Comparison of ENCODE assay signal across 8 mouse cellular contexts in genomic region chr12:58213451-58214288, GRCm38 (mm10). TPM values are rescaled to one million over a fixed set of nuclear protein-coding genes. Genes with fewer than 3 reads are reported as not detected.
DNase-seq lines count a peak whose midpoint lies in the region; ATAC-seq and TF ChIP-seq lines count a peak whose summit lies in the region.

No protein-coding gene starts in this region.

- H3K27ac ChIP-seq in ES-Bruce4 (ENCODE audit: insufficient read depth, low read length), result no peak overlapping the region
- no peak overlapping the region for H3K27ac ChIP-seq in heart, embryonic 12.5 days (ENCODE audit: poor library complexity, severe bottlenecking)
- no peak overlapping the region for H3K27ac ChIP-seq in kidney, embryonic 14.5 days (ENCODE audit: low read depth, low read length)
- no peak overlapping the region for H3K27ac ChIP-seq in lung, embryonic 14.5 days (ENCODE audit: low read depth)

- peak; percentile 72 for ATAC-seq in heart, embryonic 12.5 days (ENCODE audit: insufficient number of reproducible peaks, low FRiP score)
- ATAC-seq in kidney, embryonic 14.5 days (ENCODE audit: low FRiP score, low TSS enrichment), result peak; percentile 84
- peak; percentile 83 for ATAC-seq in lung, embryonic 14.5 days (ENCODE audit: insufficient read depth)

- WGBS in heart, embryonic 12.5 days, result 1% methylated on average over 38 of the region's 40 CpGs
- WGBS in kidney, embryonic 14.5 days, result under 1% methylated on average over 38 of the region's 40 CpGs
- under 1% methylated on average over 39 of the region's 40 CpGs for WGBS in lung, embryonic 14.5 days

- H3K9ac ChIP-seq in ES-Bruce4 (ENCODE audit: low read depth, poor library complexity, severe bottlenecking), result no peak overlapping the region
- peak overlapping the region; percentile 32; the same call in 1 of the 2 replicates for H3K9ac ChIP-seq in heart, embryonic 12.5 days
- H3K9ac ChIP-seq in kidney, embryonic 14.5 days (ENCODE audit: low read depth, low read length), result peak overlapping the region; percentile 2; the same call in 1 of the 2 replicates
- H3K9ac ChIP-seq in lung, embryonic 14.5 days, result no peak overlapping the region

- no peaks in the 10 kb centered on the region for H3K9me3 ChIP-seq in ES-Bruce4 (replicated peaks; ENCODE audit: control insufficient read depth, insufficient read depth, low read length, poor library complexity, severe bottlenecking)
- H3K9me3 ChIP-seq in heart, embryonic 12.5 days (replicated peaks), result no peaks in the 10 kb centered on the region
- no peaks in the 10 kb centered on the region for H3K9me3 ChIP-seq in kidney, embryonic 14.5 days (ENCODE audit: control insufficient read depth, low read length)
- no peaks in the 10 kb centered on the region for H3K9me3 ChIP-seq in lung, embryonic 14.5 days (ENCODE audit: low read depth, low read length)

- H3K36me3 ChIP-seq in ES-Bruce4 (ENCODE audit: control insufficient read depth, insufficient read depth, low read length, poor library complexity, severe bottlenecking), result no peaks in the 10 kb centered on the region
- H3K36me3 ChIP-seq in heart, embryonic 12.5 days, result no peaks in the 10 kb centered on the region
- no peaks in the 10 kb centered on the region for H3K36me3 ChIP-seq in kidney, embryonic 14.5 days (ENCODE audit: control insufficient read depth, insufficient read depth, low read length)
- no peaks in the 10 kb centered on the region for H3K36me3 ChIP-seq in lung, embryonic 14.5 days (ENCODE audit: insufficient read depth)

- H3K4me2 ChIP-seq in heart, embryonic 12.5 days, result peak overlapping the region; percentile 91
- H3K4me2 ChIP-seq in kidney, embryonic 14.5 days (replicated peaks; ENCODE audit: low read depth, low read length), result peak overlapping the region; percentile 83
- H3K4me2 ChIP-seq in lung, embryonic 14.5 days, result peak overlapping the region; percentile 73

- peak overlapping the region; percentile 20 for H3K4me3 ChIP-seq in ES-Bruce4 (ENCODE audit: low read depth, low read length)
- peak overlapping the region; percentile 54 for H3K4me3 ChIP-seq in heart, embryonic 12.5 days
- H3K4me3 ChIP-seq in kidney, embryonic 14.5 days (ENCODE audit: low read length), result peak overlapping the region; percentile 47
- peak overlapping the region; percentile 42 for H3K4me3 ChIP-seq in lung, embryonic 14.5 days (ENCODE audit: low read depth, low read length)

- TF ChIP-seq EP300 in ES-Bruce4 (IDR thresholded peaks at IDR 0.05; ENCODE audit: insufficient read depth, low read depth, low read length), result no peak

- TF ChIP-seq CTCF in ES-Bruce4 (IDR thresholded peaks at IDR 0.05; ENCODE audit: low read depth, low read length), result no peak
- TF ChIP-seq CTCF in brain, embryonic 14.5 days (IDR thresholded peaks at IDR 0.05; ENCODE audit: borderline replicate concordance, extremely low read depth, insufficient read depth, insufficient read length), result no peak
- TF ChIP-seq CTCF in lung, embryonic 14.5 days (IDR thresholded peaks at IDR 0.05; ENCODE audit: low read depth), result no peak

- peak; percentile 65 for DNase-seq in brain, embryonic 14.5 days (ENCODE audit: low read depth)
- peak; percentile 65 for DNase-seq in lung, embryonic 14.5 days
- peak; percentile 28 for DNase-seq in right cerebral cortex, postnatal 14 days
- DNase-seq in spleen, postnatal 14 days (ENCODE audit: low spot score in 2 of 2), result no peak
- DNase-seq in layer of hippocampus, adult 9-10 months (ENCODE audit: low spot score), result no peak

- H3K4me1 ChIP-seq in ES-Bruce4 (ENCODE audit: control insufficient read depth, insufficient read depth, low read length), result no peaks in the 10 kb centered on the region
- H3K4me1 ChIP-seq in heart, embryonic 12.5 days (replicated peaks), result peaks cover 33% of the 10 kb centered on the region
- H3K4me1 ChIP-seq in kidney, embryonic 14.5 days (ENCODE audit: control insufficient read depth, insufficient read depth, low read length), result peaks cover 23% of the 10 kb centered on the region
- no peaks in the 10 kb centered on the region for H3K4me1 ChIP-seq in lung, embryonic 14.5 days (ENCODE audit: insufficient read depth)

- no peak for TF ChIP-seq POLR2A in ES-Bruce4 (IDR thresholded peaks at IDR 0.05; ENCODE audit: insufficient read depth, low read length)
- no peak for TF ChIP-seq POLR2A in brain, embryonic 14.5 days (IDR thresholded peaks at IDR 0.05; ENCODE audit: borderline replicate concordance, extremely low read depth, insufficient read depth, insufficient read length, poor library complexity, severe bottlenecking)

- H3K27me3 ChIP-seq in ES-Bruce4 (ENCODE audit: control insufficient read depth, insufficient read depth, low read length, poor library complexity, severe bottlenecking), result peaks cover 8% of the 10 kb centered on the region
- peaks cover 39% of the 10 kb centered on the region for H3K27me3 ChIP-seq in heart, embryonic 12.5 days (replicated peaks)
- peaks cover 34% of the 10 kb centered on the region for H3K27me3 ChIP-seq in kidney, embryonic 14.5 days (ENCODE audit: control insufficient read depth, insufficient read depth, low read length)
- H3K27me3 ChIP-seq in lung, embryonic 14.5 days (ENCODE audit: insufficient read depth, low read length), result peaks cover 42% of the 10 kb centered on the region

RNA-seq across cellular contexts. Expression of gene Sstr1, which starts 2.1 kb away (rescaled TPM):
- polyA plus RNA-seq in ES-Bruce4 (2011; ENCODE audit: insufficient read depth, insufficient read length, low read depth, missing spikeins), result not detected in 2 replicates
- 11.1 and 13.5 TPM in 2 replicates for polyA plus RNA-seq in brain, embryonic 14.5 days (2012; rRNA removed)
- polyA plus RNA-seq in heart, embryonic 12.5 days (2016; fragmentation: Nextera tagmentation; extraction: Ambion mirVana), result 0.17 and 0.24 TPM in 2 replicates
- polyA plus RNA-seq in kidney, embryonic 14.5 days (2014; fragmentation: Nextera tagmentation; extraction: Ambion mirVana), result 0.55 and 1.0 TPM in 2 replicates
- polyA plus RNA-seq in lung, embryonic 14.5 days (2014; fragmentation: Nextera tagmentation; extraction: Ambion mirVana), result 0.09 and 0.12 TPM in 2 replicates

RNA-seq across cellular contexts. Expression of gene Clec14a, which starts 55.4 kb away (rescaled TPM):
- not detected in 2 replicates for polyA plus RNA-seq in ES-Bruce4 (2011; ENCODE audit: insufficient read depth, insufficient read length, low read depth, missing spikeins)
- 3.3 and 5.3 TPM in 2 replicates for polyA plus RNA-seq in brain, embryonic 14.5 days (2012; rRNA removed)
- polyA plus RNA-seq in heart, embryonic 12.5 days (2016; fragmentation: Nextera tagmentation; extraction: Ambion mirVana), result 15.7 and 17.1 TPM in 2 replicates
- 7.9 and 9.4 TPM in 2 replicates for polyA plus RNA-seq in kidney, embryonic 14.5 days (2014; fragmentation: Nextera tagmentation; extraction: Ambion mirVana)
- 27.0 and 27.3 TPM in 2 replicates for polyA plus RNA-seq in lung, embryonic 14.5 days (2014; fragmentation: Nextera tagmentation; extraction: Ambion mirVana)

Comparison
In these comparisons a context has a peak if more than half of its experiments do, and no peak if none do; other contexts are left out.
1. H3K9ac ChIP-seq: peak in heart, embryonic 12.5 days (single experiment) and kidney, embryonic 14.5 days (single experiment); none in ES-Bruce4 (single experiment) and lung, embryonic 14.5 days (single experiment).
2. DNase-seq: peak in brain, embryonic 14.5 days (single experiment), lung, embryonic 14.5 days (single experiment) and right cerebral cortex, postnatal 14 days (single experiment); none in spleen, postnatal 14 days (0 of 2) and layer of hippocampus, adult 9-10 months (single experiment).
3. Peak in every context shown above with its lines, with median percentiles within 50 percentile points of each other: H3K4me3 ChIP-seq, ATAC-seq and H3K4me2 ChIP-seq.